Mouse (Mus musculus) limb, embryonic 13.5 days (tissue): ENCODE measurements around the gene Pole3. TPM values are rescaled to one million over a fixed set of nuclear protein-coding genes. Genes with fewer than 3 reads are reported as not detected.
A peak's percentile ranks its signal among the peaks of the same experiment; 100 is the strongest.

Experiments
- ATAC-seq: fragments of 200-750 bp; cut with Nextera tagmentation; 2 replicates; pipeline ENCODE4 v1.8.0; 2017; ENCODE audit warnings: low read depth, moderate number of reproducible peaks, moderate TSS enrichment; ENCODE audit not compliant: low FRiP score
- H3K27ac ChIP-seq: fragments of 300-500 bp; sonication (generic); 2 replicates; pipeline ENCODE4 v1.5.1; 2015; ENCODE audit warnings: inconsistent platforms, mild to moderate bottlenecking, moderate library complexity
- H3K27me3 ChIP-seq: fragments of 300-500 bp; sonication (generic); 2 replicates; pipeline ENCODE4 v1.6.1; 2015; ENCODE audit warnings: mild to moderate bottlenecking, inconsistent platforms
- H3K36me3 ChIP-seq: fragments of 300-500 bp; sonication (generic); 2 replicates; pipeline ENCODE4 v1.6.1; 2015; ENCODE audit warnings: inconsistent platforms, mild to moderate bottlenecking, moderate library complexity
- H3K4me1 ChIP-seq: fragments of 300-500 bp; sonication (generic); 2 replicates; pipeline ENCODE4 v1.6.1; 2015; ENCODE audit warnings: inconsistent platforms
- H3K4me2 ChIP-seq: fragments of 300-500 bp; sonication (generic); replicated peaks from 2 replicates; pipeline ENCODE4 v1.6.1; 2015; ENCODE audit warnings: inconsistent platforms, mild to moderate bottlenecking, moderate library complexity
- H3K4me3 ChIP-seq: fragments of 300-500 bp; sonication (generic); 2 replicates; pipeline ENCODE4 v1.5.1; 2015; ENCODE audit warnings: moderate library complexity, mild to moderate bottlenecking, inconsistent platforms
- H3K9ac ChIP-seq: fragments of 300-500 bp; sonication (generic); 2 replicates; pipeline ENCODE4 v1.6.1; 2015; ENCODE audit warnings: mild to moderate bottlenecking, inconsistent platforms
- H3K9me3 ChIP-seq: fragments of 300-500 bp; sonication (generic); 2 replicates; pipeline ENCODE4 v1.6.1; 2016; ENCODE audit warnings: inconsistent platforms
- WGBS: fragments of 180-500 bp; shearing (Covaris S2); methylation state at CpG from one replicate; pipeline ENCODE4 v1.1.7; 2015; 5-methylcytosine and 5-hydroxymethylcytosine counted together
- polyA plus RNA-seq: library from polyadenylated mRNA; unstranded; fragments of >200 nt; fragmentation: Nextera tagmentation; extraction: Ambion mirVana; gene quantifications from 2 replicates; pipeline ENCODE4 v1.2.1, GENCODE M21; 2015

Pole3 gene
- polyA plus RNA-seq, 1 experiment from 2014 or later, result 86.3 TPM

DNA sequence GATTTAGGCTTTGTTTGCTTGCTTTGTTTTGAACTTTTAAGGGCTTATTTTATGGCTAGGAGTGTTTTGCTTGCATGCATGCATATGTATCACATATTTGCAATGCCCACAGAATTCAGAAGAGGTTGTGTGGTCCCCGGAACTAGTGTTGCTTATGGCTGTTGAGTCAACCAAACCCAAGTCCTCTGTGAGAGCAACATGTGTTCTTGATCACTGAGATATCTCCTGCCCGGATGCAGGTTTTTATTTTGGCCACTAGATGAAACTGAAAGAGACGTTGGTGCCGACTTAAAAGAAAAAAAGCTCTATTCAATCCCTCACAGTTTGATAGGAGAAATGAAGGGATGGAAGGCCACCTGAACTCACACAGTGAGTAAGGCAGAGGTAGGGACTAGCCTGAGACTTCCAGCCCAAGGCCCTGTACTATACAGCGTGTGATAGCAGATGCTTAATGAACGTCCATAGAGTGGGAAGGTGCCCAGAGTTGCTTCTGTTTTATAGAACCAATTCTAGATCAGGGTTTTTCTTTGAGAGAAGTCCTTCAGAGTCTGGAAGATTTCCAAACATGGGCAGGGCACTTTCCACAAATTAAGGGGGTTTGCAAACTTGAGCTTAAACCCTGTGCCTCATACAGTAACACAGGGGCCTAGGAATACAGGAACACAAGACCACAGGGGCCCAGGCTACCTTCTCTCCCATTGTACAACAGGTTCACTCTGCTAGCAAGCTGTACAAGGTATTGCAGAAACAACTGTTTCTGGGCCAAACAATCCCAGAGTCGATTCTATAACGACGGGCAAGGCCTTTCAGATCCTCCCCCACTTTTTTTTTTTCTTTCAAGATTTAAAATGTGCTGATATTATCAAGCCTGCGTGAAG lies 7.1 kb downstream of the Pole3 start:
- H3K9ac ChIP-seq, result peak overlapping the region; percentile 85

DNA sequence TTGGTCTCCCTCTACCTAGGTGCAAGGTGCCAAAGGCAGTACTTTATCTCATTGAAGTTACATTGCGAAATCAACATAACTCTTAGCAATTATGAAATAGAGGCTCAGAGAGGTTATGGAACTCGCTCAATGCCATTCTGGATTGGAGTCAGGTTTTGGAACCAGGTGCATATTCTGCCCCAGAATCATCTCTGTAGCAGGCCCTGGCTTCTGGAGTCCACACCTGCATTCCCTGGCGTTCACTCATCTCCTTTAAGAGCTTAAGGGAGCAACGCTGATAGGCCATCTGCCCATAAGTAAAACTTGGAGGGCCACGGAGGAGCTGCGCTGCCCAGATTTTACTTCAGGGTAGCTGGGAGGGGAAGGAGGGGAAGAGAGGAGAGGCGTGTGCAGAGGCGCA lies 7.8 kb downstream of the Pole3 start:
- H3K9me3 ChIP-seq, result no peaks in the 10 kb centered on the region
- H3K9ac ChIP-seq, result peak overlapping the region; percentile 31; the same call in 1 of the 2 replicates
- 72% methylated on average over 8 of the region's 8 CpGs for WGBS
- no peak overlapping the region for H3K4me2 ChIP-seq
- H3K27me3 ChIP-seq, result no peaks in the 10 kb centered on the region
- no peak overlapping the region for H3K27ac ChIP-seq
- no peak for ATAC-seq
- no peak overlapping the region for H3K4me3 ChIP-seq
- peaks cover 33% of the 10 kb centered on the region for H3K4me1 ChIP-seq
- peaks cover 25% of the 10 kb centered on the region for H3K36me3 ChIP-seq

More for the DNA sequence above, 7.1 kb downstream of the Pole3 start:
- H3K27ac ChIP-seq, result no peak overlapping the region
- peak overlapping the region; percentile 81 for H3K4me2 ChIP-seq
- peak overlapping the region; percentile 70 for H3K4me3 ChIP-seq
- peaks cover 33% of the 10 kb centered on the region for H3K4me1 ChIP-seq
- no peaks in the 10 kb centered on the region for H3K27me3 ChIP-seq
- WGBS, result 65% methylated on average over 10 of the region's 10 CpGs
- H3K9me3 ChIP-seq, result no peaks in the 10 kb centered on the region
- no peak for ATAC-seq
- H3K36me3 ChIP-seq, result peaks cover 25% of the 10 kb centered on the region

DNA sequence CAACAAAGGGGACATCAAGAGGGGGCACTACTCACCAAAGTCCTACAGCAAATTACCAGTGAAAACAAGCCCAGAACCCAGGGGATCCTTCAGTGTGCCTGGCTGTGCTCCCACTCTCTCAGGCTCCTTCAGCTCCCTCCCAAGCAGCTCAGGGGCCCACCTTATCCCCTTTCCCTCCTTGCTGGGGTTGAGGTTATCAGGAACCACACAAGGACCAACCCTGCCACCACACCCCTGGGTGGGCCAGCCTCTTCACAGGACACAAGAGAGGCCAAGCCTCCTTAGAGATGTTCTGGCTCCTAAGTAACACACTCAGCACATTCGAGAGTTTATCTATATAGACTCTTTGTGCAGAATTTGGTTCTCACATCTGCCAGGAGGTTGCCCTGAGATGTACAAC lies 8.3 kb downstream of the Pole3 start:
- no peak for ATAC-seq
- Histone ChIP-seq H3K4me1 (peaks cover 33% of the 10 kb centered on the region), H3K9me3 (no peaks in the 10 kb centered on the region), H3K27me3 (no peaks in the 10 kb centered on the region), H3K4me2 (no peak overlapping the region), H3K36me3 (peaks cover 26% of the 10 kb centered on the region), H3K9ac (no peak overlapping the region), H3K27ac (no peak overlapping the region), H3K4me3 (no peak overlapping the region)
- 86% methylated on average over 1 of the region's 1 CpGs for WGBS

DNA sequence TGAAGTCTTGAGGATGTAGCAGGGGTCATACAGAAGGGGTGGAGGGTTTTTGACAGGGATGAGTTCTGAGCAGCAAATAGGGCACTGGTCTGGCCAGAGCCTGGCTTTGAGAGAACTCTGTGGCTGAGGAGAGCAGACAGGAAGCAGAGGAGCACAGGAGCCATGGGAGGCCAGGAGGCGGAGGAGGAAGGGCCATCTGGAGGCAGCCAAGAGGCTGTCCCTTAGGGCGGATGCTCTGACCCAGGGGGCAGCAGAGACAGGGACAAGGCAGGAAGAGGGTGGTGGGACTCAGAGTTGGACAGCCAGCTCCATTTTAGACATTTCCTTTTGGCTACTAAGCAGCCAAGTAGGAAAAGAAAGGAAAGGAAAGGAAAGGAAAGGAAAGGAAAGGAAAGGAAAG lies 8.8 kb downstream of the Pole3 start:
- H3K9me3 ChIP-seq, result no peaks in the 10 kb centered on the region
- WGBS, result 53% methylated on average over 2 of the region's 2 CpGs
- peaks cover 31% of the 10 kb centered on the region for H3K36me3 ChIP-seq
- H3K9ac ChIP-seq, result no peak overlapping the region
- ATAC-seq, result no peak
- H3K27me3 ChIP-seq, result no peaks in the 10 kb centered on the region
- no peak overlapping the region for H3K4me2 ChIP-seq
- peaks cover 33% of the 10 kb centered on the region for H3K4me1 ChIP-seq
- H3K27ac ChIP-seq, result no peak overlapping the region
- H3K4me3 ChIP-seq, result no peak overlapping the region

DNA sequence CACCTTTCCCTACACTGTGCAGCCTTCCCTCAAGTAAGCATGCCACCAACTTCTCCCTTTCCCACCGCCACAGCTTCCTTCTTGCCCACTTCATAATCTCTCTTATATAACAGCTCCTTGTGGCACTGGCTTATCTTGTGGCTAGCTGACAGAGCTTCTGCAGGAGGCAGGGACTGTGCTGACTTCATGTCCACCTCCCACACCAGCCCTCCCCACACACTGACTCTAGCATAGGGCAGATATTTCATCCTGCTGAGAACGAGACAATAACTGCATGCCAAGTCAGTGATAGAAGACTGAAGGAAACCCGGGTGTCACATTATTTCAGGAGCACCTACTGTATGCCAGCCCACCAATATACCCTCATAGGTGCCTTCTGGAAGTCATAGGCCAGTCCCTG lies 9.4 kb downstream of the Pole3 start:
- ATAC-seq, result no peak
- H3K4me1 ChIP-seq, result peaks cover 33% of the 10 kb centered on the region
- no peaks in the 10 kb centered on the region for H3K27me3 ChIP-seq
- H3K4me3 ChIP-seq, result no peak overlapping the region
- H3K9ac ChIP-seq, result no peak overlapping the region
- peaks cover 37% of the 10 kb centered on the region for H3K36me3 ChIP-seq
- H3K9me3 ChIP-seq, result no peaks in the 10 kb centered on the region
- WGBS, result 82% methylated on average over 3 of the region's 3 CpGs
- no peak overlapping the region for H3K4me2 ChIP-seq
- H3K27ac ChIP-seq, result no peak overlapping the region

DNA sequence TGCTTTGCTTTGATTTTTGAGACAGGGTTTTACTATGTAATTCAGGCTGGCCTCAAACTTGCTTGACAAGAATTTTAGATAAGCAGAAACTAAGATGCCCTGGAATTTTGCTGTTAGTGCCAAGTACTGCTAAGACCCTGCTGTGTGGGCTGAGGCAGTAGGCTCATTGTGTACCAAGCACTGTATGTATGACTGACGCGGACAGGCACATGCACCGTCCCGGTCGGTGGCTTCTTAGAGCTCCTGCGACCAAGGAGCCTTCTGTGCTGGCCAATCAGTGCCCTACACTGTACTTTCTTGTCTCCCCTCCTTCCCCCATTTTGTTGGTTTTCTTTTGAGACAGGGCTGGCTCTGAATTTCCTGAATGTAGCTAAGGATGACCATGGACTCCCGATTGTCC lies 9.9 kb downstream of the Pole3 start:
- H3K27ac ChIP-seq, result no peak overlapping the region
- 91% methylated on average over 7 of the region's 7 CpGs for WGBS
- peaks cover 42% of the 10 kb centered on the region for H3K36me3 ChIP-seq

DNA sequence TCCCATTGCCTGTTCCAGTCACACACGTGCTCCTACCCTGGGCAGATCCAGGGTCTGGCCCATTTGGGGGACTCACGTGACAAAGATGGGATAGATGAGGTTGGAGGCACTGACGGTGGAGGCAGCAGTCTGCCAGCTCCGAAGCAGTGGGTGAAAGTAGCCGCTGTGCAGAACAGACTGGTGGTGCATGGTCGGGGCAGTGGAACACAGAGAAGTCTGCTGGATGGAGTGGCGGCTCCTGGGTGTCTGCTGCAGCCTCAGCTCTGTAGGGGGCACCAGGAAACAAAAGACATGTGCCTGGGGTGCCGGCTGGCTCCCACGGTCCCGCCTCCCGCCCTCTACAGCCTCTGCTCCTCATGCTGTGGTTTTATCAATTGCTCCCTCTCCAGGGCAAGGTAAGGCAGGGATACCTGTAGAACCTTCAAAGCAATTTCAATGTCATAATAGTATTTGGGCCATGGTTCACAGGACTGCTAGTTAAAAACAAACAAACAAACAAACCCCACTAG lies 10.8 kb downstream of the Pole3 start:
- Histone ChIP-seq H3K4me1 (peaks cover 31% of the 10 kb centered on the region), H3K27ac (no peak overlapping the region), H3K9ac (no peak overlapping the region), H3K27me3 (no peaks in the 10 kb centered on the region), H3K36me3 (peaks cover 51% of the 10 kb centered on the region), H3K4me3 (no peak overlapping the region), H3K4me2 (no peak overlapping the region), H3K9me3 (no peaks in the 10 kb centered on the region)
- 43% methylated on average over 11 of the region's 11 CpGs for WGBS
- ATAC-seq, result no peak

More for the DNA sequence above, 9.9 kb downstream of the Pole3 start:
- Histone ChIP-seq H3K27me3 (no peaks in the 10 kb centered on the region), H3K9me3 (no peaks in the 10 kb centered on the region), H3K4me3 (no peak overlapping the region), H3K4me1 (peaks cover 33% of the 10 kb centered on the region), H3K9ac (no peak overlapping the region), H3K4me2 (no peak overlapping the region)
- ATAC-seq, result no peak

DNA sequence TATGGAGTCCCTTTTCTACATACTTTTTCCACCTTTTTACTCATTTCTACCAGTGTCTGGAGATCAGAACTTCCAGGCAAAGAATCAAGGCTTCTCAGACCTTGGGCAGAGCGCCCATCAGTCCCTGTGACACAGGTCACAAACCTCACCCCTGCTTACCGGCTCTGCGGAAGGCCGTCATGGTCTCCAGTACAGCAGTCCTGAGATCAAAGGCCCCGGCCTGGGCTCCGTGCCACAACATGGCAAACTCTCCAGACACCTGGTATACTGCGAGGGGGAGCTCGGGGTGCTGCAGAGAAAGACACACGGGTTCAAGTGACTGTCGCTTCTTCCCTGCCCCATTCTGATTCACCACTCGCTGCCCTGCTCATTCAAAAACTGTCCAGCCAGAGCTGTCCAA lies 14.9 kb downstream of the Pole3 start:
- Histone ChIP-seq H3K4me3 (no peak overlapping the region), H3K4me1 (no peaks in the 10 kb centered on the region), H3K9ac (no peak overlapping the region; the same call in 1 of the 2 replicates), H3K27me3 (no peaks in the 10 kb centered on the region), H3K4me2 (no peak overlapping the region), H3K27ac (no peak overlapping the region), H3K9me3 (no peaks in the 10 kb centered on the region), H3K36me3 (peaks cover 69% of the 10 kb centered on the region)
- 88% methylated on average over 11 of the region's 11 CpGs for WGBS
- ATAC-seq, result no peak

DNA sequence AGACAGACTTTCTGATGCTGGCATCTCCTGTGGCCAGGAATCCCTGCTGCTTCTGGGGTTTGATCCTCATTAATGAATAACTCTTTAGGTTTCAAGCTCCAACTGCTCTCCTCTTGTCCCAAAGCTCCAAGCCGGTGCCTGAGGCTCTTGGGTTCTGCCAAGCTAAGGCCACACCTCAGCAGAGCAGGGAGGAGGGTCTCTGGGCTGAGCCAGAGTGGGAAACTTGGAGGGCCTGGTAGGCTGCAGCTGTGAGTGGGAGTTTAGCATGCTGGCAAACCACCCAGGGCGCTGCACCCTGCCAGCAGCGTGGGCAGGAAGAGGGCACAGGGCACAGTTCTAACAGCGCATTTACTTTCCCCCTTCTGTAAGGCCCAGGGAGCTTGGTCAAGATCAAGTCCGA lies 16.0 kb downstream of the Pole3 start:
- Histone ChIP-seq H3K27me3 (no peaks in the 10 kb centered on the region), H3K36me3 (peaks cover 66% of the 10 kb centered on the region), H3K9ac (no peak overlapping the region), H3K4me2 (no peak overlapping the region), H3K27ac (no peak overlapping the region), H3K4me1 (no peaks in the 10 kb centered on the region), H3K9me3 (no peaks in the 10 kb centered on the region), H3K4me3 (no peak overlapping the region)
- ATAC-seq, result no peak
- WGBS, result 95% methylated on average over 5 of the region's 5 CpGs

DNA sequence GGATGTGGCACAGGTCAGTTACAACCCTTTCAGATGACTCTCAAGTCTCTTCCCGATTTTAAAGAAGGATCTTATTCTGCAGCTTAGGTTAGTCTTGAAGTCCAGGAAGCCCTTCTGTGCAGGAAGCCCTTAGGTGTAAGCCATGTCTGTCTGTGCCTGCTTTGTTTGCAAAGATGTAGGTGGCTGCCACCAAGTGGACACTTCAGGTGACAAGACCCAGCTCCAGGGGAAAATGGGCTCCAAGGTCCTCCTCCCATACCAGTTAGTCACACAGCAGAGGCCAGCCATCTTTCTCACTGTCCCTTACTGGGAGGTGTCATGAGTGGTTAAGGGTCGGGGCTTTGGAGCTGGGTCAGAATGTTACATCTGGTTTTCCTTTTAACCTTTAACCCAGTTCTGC lies 18.1 kb downstream of the Pole3 start:
- ATAC-seq, result no peak
- WGBS, result 55% methylated on average over 2 of the region's 2 CpGs
- H3K27me3 ChIP-seq, result no peaks in the 10 kb centered on the region
- no peak overlapping the region for H3K4me2 ChIP-seq
- H3K4me3 ChIP-seq, result no peak overlapping the region
- H3K9me3 ChIP-seq, result no peaks in the 10 kb centered on the region
- H3K27ac ChIP-seq, result no peak overlapping the region
- H3K4me1 ChIP-seq, result peaks cover 8% of the 10 kb centered on the region
- H3K36me3 ChIP-seq, result peaks cover 46% of the 10 kb centered on the region
- no peak overlapping the region for H3K9ac ChIP-seq

DNA sequence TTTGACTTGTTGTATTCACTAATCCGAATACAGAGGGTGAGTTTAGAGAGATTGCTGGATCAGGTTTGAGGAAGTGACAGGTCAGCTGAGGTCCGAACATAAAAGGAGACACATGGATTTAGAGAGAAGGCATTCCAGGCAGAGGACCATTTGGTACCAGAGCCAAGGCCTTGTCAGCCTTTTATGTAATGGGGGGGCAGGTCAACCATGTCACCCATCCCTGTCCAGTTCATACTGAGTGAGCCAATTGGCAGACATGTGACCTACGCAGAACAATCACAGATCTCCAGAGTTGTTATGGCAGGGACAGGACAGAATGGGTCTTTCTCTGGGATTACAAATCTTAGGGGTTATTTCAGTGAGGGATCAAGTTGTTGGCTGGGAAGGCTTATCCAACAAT lies 18.9 kb downstream of the Pole3 start:
- no peak overlapping the region for H3K4me2 ChIP-seq
- 84% methylated on average over 3 of the region's 3 CpGs for WGBS
- no peak for ATAC-seq
- H3K9me3 ChIP-seq, result no peaks in the 10 kb centered on the region
- no peak overlapping the region for H3K9ac ChIP-seq
- no peaks in the 10 kb centered on the region for H3K27me3 ChIP-seq
- peaks cover 13% of the 10 kb centered on the region for H3K4me1 ChIP-seq
- H3K4me3 ChIP-seq, result no peak overlapping the region
- no peak overlapping the region for H3K27ac ChIP-seq
- peaks cover 38% of the 10 kb centered on the region for H3K36me3 ChIP-seq

DNA sequence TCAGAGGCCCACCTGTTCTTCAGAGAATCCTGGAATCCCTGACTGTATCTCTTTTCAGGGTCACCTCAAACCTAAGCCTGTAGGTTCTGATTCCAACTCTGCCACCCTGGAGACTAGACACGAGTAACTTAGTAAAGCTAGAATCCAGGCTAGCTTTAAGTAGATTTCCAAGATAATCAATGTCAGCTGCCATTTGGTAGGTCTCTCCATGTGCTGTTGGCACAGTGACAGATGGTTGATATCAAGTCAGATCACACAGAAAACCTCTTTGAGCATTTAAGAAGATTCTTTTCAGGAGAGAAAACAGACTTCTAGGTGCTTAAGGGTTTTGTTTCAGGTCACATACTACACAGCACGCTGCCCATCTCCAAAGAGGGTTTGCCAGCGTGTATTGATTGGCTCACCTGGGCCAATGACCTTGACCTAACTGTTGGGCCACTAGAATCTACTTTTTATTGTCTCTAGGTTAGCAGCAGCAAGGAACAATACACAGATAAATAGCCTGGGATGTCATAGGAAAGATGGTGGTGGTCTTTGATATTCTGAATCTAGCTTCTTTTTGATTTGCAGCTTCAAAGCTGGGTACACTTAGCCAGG lies 21.4 kb downstream of the Pole3 start, which contains the start of gene Hdhd3:
TSS of gene Hdhd3 (minus strand) at position 94 of the 597 bp plus-strand sequence.
- Histone ChIP-seq H3K27ac (peak within 1 kb of the TSS; percentile 22; the same call in 1 of the 2 replicates), H3K27me3 (no peaks in the 10 kb centered on the region), H3K9me3 (no peaks in the 10 kb centered on the region), H3K4me2 (peak within 1 kb of the TSS; percentile 76), H3K4me3 (peak within 1 kb of the TSS; percentile 79), H3K9ac (peak within 1 kb of the TSS; percentile 83), H3K36me3 (peaks cover 29% of the 10 kb centered on the region), H3K4me1 (peaks cover 17% of the 10 kb centered on the region)
- ATAC-seq, result no peak
- WGBS, result 72% methylated on average over 3 of the region's 3 CpGs
